Mouse (Mus musculus): Measurements from ENCODE around the gene Serpina16. TPM values are rescaled to one million over a fixed set of nuclear protein-coding genes. Genes with fewer than 3 reads are reported as not detected.
"Not testable (repeated sequence)": the region's sequence is repeated elsewhere in the genome, so short reads cannot be mapped to it uniquely, and the experiment has no call there.

The Serpina16 gene
- polyA plus RNA-seq, 1 experiment from 2014 or later, result not detected

DNA sequence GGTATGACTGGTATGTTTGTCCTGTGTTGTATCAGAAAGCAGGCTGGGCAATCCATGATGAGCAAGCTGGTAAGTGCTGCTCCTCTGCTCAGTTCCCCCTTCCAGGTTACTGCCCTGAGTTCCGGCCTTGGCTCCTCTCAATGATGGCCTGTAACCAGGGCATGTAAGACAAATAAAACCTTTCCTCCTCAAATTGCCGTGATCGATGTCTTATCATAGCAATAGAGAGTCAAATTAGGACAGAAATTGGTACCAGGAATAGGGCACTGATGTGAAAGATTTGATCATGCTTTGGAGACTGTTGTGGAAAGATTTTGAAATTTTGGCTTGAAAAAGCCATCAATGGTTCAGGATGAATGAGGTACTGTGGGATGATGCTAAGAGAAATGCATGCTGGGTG is 10.7 kb downstream of the Serpina16 start:
- 96% methylated on average over 3 of the region's 3 CpGs for WGBS

DNA sequence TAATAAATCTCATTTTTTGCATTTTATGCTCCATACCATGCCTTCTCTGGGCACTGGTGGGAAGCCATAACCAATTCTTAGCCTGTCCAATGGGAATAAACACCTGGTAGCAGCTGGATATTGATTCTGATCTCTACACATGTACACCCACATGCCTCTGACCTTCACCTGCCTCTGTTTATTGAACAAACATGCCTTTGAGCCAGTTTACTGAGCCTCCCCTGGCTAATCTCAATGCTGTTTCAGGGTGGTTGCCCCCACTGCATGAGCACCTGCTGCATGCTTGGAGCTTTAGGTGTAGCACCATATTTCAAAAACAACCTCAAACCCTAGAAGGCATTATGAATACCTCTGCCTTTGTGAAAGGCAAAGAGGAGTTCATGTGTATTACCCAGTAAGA is 13.9 kb downstream of the Serpina16 start:
- H3K4me3 ChIP-seq (replicated peaks; ENCODE audit: low read length); H3K27me3 ChIP-seq (replicated peaks; ENCODE audit: control insufficient read depth, insufficient read depth, low read length); ATAC-seq; H3K4me1 ChIP-seq (replicated peaks; ENCODE audit: control insufficient read depth, insufficient read depth, low read length); H3K9ac ChIP-seq (replicated peaks; ENCODE audit: low read depth, low read length); H3K27ac ChIP-seq (ENCODE audit: low read length); H3K4me2 ChIP-seq (ENCODE audit: low read length); H3K9me3 ChIP-seq (ENCODE audit: control insufficient read depth, low read length); H3K36me3 ChIP-seq (ENCODE audit: control insufficient read depth, insufficient read depth): not testable (repeated sequence)

More for the DNA sequence above, 10.7 kb downstream of the Serpina16 start:
- no peaks in the 10 kb centered on the region for H3K36me3 ChIP-seq (ENCODE audit: control insufficient read depth, insufficient read depth)
- H3K9ac ChIP-seq (replicated peaks; ENCODE audit: low read depth, low read length), result no peak overlapping the region
- H3K4me2 ChIP-seq (ENCODE audit: low read length), result no peak overlapping the region
- no peaks in the 10 kb centered on the region for H3K9me3 ChIP-seq (ENCODE audit: control insufficient read depth, low read length)
- no peak overlapping the region for H3K27ac ChIP-seq (ENCODE audit: low read length)
- no peak for ATAC-seq
- no peak overlapping the region for H3K4me3 ChIP-seq (replicated peaks; ENCODE audit: low read length)
- no peaks in the 10 kb centered on the region for H3K27me3 ChIP-seq (replicated peaks; ENCODE audit: control insufficient read depth, insufficient read depth, low read length)
- no peaks in the 10 kb centered on the region for H3K4me1 ChIP-seq (replicated peaks; ENCODE audit: control insufficient read depth, insufficient read depth, low read length)

DNA sequence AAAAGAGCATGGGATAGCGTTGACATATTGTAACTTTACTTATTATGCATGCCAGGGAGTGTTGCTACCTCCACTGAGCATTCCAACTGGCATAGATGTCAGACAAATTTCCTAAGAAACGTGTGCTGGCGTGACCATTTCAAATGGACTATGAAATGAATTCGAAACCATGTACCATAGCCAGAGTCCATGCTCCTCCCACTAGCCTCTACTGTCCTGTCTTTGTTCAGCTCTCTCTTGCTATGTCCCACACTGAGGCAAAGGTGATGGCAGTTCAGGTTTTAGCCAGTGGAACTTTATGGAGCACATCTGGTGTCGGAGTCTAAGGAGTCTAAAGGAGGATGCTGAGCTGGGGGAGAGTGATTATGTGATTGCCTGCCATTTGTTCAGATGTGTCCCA is 15.9 kb downstream of the Serpina16 start:
- H3K9ac ChIP-seq (replicated peaks; ENCODE audit: low read depth, low read length), result no peak overlapping the region
- no peak for ATAC-seq
- 86% methylated on average over 5 of the region's 5 CpGs for WGBS

DNA sequence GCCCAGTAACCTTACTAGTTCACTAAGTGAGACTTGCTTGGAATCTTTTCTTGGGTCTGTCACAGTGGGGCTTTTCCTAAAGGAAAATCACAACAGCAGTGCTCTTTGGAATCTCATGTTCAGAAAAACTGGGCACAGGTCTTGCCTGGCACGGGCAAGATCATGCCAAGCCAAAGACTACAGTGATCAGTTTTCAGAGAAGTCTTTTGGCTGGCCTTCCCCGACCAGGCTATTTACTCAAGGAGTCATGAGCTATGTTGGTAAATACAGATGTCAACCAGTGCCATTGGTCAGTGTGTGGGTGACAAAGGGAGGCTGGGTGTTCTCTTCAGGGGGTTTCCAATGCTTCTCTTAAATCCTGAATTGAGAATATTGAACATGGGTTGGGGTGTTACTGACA is 16.8 kb downstream of the Serpina16 start:
- no peaks in the 10 kb centered on the region for H3K9me3 ChIP-seq (ENCODE audit: control insufficient read depth, low read length)
- 77% methylated on average over 2 of the region's 2 CpGs for WGBS
- no peaks in the 10 kb centered on the region for H3K36me3 ChIP-seq (ENCODE audit: control insufficient read depth, insufficient read depth)
- H3K27ac ChIP-seq (ENCODE audit: low read length), result no peak overlapping the region
- H3K4me1 ChIP-seq (replicated peaks; ENCODE audit: control insufficient read depth, insufficient read depth, low read length), result no peaks in the 10 kb centered on the region
- no peak overlapping the region for H3K4me3 ChIP-seq (replicated peaks; ENCODE audit: low read length)
- no peak overlapping the region for H3K4me2 ChIP-seq (ENCODE audit: low read length)
- H3K9ac ChIP-seq (replicated peaks; ENCODE audit: low read depth, low read length), result no peak overlapping the region
- ATAC-seq, result no peak
- no peaks in the 10 kb centered on the region for H3K27me3 ChIP-seq (replicated peaks; ENCODE audit: control insufficient read depth, insufficient read depth, low read length)

More for the DNA sequence above, 15.9 kb downstream of the Serpina16 start:
- H3K27me3 ChIP-seq (replicated peaks; ENCODE audit: control insufficient read depth, insufficient read depth, low read length), result no peaks in the 10 kb centered on the region
- no peaks in the 10 kb centered on the region for H3K4me1 ChIP-seq (replicated peaks; ENCODE audit: control insufficient read depth, insufficient read depth, low read length)
- no peaks in the 10 kb centered on the region for H3K9me3 ChIP-seq (ENCODE audit: control insufficient read depth, low read length)
- no peaks in the 10 kb centered on the region for H3K36me3 ChIP-seq (ENCODE audit: control insufficient read depth, insufficient read depth)
- no peak overlapping the region for H3K4me2 ChIP-seq (ENCODE audit: low read length)
- H3K27ac ChIP-seq (ENCODE audit: low read length), result no peak overlapping the region
- no peak overlapping the region for H3K4me3 ChIP-seq (replicated peaks; ENCODE audit: low read length)

DNA sequence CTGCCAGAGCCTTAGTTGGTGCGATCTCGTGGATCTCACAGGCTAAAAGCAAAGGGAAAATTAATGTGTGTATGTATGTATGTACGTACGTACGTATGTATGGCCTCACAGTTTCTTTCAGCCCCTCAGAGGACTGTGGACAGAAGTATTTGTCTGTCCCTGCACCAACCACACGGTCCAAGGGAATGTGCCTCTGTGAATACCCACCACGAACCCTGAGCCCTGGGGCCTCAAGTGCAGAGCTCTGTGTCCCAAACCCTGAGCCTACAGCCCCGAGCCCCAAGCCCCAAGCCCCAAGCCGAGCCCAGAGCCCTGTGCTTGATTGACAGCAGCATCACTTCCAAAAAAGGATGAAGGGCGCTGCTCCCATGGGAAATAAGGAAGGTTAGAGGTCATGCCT is 17.9 kb downstream of the Serpina16 start:
- no peak overlapping the region for H3K4me2 ChIP-seq (ENCODE audit: low read length)
- no peaks in the 10 kb centered on the region for H3K36me3 ChIP-seq (ENCODE audit: control insufficient read depth, insufficient read depth)
- no peak overlapping the region for H3K9ac ChIP-seq (replicated peaks; ENCODE audit: low read depth, low read length)
- no peaks in the 10 kb centered on the region for H3K27me3 ChIP-seq (replicated peaks; ENCODE audit: control insufficient read depth, insufficient read depth, low read length)
- H3K4me1 ChIP-seq (replicated peaks; ENCODE audit: control insufficient read depth, insufficient read depth, low read length), result no peaks in the 10 kb centered on the region
- 84% methylated on average over 10 of the region's 10 CpGs for WGBS
- H3K9me3 ChIP-seq (ENCODE audit: control insufficient read depth, low read length), result no peaks in the 10 kb centered on the region
- no peak overlapping the region for H3K4me3 ChIP-seq (replicated peaks; ENCODE audit: low read length)
- ATAC-seq, result no peak
- no peak overlapping the region for H3K27ac ChIP-seq (ENCODE audit: low read length)

DNA sequence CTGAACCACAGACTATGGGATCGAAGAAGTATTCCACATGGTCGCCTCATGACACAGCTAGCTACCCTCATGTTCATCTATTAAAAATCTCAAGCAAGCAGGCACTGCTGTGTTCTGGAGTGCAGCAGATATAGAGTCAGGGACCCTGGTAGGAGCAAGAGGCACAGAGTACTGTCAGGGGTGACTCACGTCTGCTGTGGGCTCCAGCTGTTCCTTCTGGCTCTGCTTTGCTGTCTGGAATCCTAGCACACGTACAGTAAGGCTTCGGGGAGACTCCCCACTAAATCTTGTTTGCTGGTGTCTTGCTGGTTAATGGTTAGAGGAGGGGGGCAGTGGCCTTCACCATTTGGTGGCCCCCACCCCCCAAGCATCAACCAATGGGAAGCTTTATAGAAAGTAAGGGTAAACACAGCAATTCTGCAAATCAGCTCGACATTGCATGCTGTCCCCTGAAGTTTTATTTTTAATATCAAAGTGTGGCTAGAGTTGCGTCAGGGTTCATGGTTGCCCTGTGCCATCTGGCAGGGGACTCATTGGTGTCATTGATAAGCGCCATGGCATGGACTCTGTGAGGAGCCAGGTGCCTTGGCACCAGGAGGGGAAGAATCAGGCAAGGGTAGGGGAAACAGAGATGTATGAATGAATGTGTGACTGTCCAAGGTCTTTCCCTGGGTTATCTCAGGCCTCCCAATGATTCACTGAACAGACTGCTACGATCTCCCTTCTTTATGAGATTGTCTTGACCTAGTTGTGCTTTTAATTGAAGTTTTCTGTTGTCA is 18.9 kb downstream of the Serpina16 start, which contains the start of gene Serpina6:
Gene Serpina6, minus strand, starts transcription at position 365 of the 779 bp plus-strand sequence.
- Histone ChIP-seq H3K9ac (replicated peaks; ENCODE audit: low read depth, low read length) (no peak within 1 kb of the TSS), H3K36me3 (ENCODE audit: control insufficient read depth, insufficient read depth) (no peaks in the 10 kb centered on the region), H3K9me3 (ENCODE audit: control insufficient read depth, low read length) (no peaks in the 10 kb centered on the region), H3K4me2 (ENCODE audit: low read length) (no peak within 1 kb of the TSS), H3K27ac (ENCODE audit: low read length) (no peak within 1 kb of the TSS), H3K4me1 (replicated peaks; ENCODE audit: control insufficient read depth, insufficient read depth, low read length) (no peaks in the 10 kb centered on the region), H3K27me3 (replicated peaks; ENCODE audit: control insufficient read depth, insufficient read depth, low read length) (no peaks in the 10 kb centered on the region), H3K4me3 (replicated peaks; ENCODE audit: low read length) (no peak within 1 kb of the TSS)
- ATAC-seq, result no peak
- 83% methylated on average over 9 of the region's 9 CpGs for WGBS

DNA sequence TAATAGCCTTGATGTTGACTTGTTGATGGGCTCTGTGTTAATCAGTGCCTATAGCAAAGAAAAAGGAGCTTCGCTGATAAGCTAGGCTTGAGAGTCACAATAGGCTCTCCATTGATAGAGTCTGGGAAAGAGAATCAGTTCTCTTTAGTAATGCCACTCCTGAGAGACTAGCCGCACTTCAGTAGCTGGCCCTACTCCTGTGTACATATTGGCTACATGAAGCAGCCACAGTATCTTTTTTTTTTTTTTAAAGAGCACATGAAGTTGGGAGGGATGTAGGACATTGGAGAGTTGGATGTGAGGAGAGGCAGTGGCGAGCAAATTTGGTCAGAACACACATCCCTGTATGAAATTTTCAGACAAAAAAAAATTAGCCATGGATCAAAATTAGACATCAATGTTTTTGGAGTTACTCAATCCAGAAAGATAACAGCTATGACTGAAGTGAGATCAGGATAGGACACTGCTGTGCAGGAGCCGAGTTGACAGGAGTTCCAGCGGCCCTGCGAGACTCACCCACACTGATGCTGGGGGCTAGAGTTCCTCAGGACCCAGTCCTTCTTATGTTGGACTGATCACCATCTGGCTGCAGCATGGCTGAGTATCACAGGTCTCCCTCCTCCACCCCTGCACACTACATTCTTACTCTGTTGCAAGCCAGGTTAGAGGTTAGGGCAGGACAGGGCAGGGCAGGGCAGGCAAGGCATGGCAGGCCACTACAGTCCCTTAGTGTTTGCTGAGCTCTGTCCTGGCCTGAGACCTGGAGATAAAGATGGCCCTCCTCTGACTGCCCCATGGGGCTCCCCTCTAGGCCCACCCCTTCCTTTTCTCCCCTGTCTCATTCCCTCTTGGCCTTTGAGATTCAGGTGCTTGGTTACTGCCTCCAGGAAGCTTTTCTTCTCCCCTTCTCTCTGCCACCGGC is 20.6 kb downstream of the Serpina16 start:
- H3K9ac ChIP-seq (replicated peaks; ENCODE audit: low read depth, low read length), result no peak overlapping the region
- WGBS, result 91% methylated on average over 7 of the region's 7 CpGs
- H3K36me3 ChIP-seq (ENCODE audit: control insufficient read depth, insufficient read depth), result no peaks in the 10 kb centered on the region
- no peaks in the 10 kb centered on the region for H3K27me3 ChIP-seq (replicated peaks; ENCODE audit: control insufficient read depth, insufficient read depth, low read length)
- no peak overlapping the region for H3K4me3 ChIP-seq (replicated peaks; ENCODE audit: low read length)
- no peak overlapping the region for H3K4me2 ChIP-seq (ENCODE audit: low read length)
- H3K9me3 ChIP-seq (ENCODE audit: control insufficient read depth, low read length), result no peaks in the 10 kb centered on the region
- no peaks in the 10 kb centered on the region for H3K4me1 ChIP-seq (replicated peaks; ENCODE audit: control insufficient read depth, insufficient read depth, low read length)
- H3K27ac ChIP-seq (ENCODE audit: low read length), result no peak overlapping the region
- ATAC-seq, result no peak

DNA sequence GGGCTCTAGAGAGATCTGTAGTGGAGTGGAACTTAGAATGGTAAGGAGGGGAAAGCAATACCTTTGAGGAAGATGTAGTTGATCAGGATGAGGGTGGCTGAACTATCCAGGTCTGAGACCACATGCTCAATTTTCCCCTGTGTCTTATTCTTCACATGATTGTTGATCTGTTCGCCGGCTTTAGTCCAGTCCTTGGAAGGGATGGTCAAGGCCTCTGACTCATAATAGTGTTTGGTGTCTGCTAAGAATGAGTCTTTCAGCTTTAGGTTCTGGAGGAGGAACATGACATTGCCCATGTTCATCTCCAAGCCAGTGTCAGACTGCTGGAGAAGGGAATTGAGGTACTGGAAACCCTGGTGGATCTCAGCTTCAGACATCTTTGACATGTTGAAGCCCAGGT is 22.1 kb downstream of the Serpina16 start:
- Histone ChIP-seq H3K27me3 (replicated peaks; ENCODE audit: control insufficient read depth, insufficient read depth, low read length) (no peaks in the 10 kb centered on the region), H3K9me3 (ENCODE audit: control insufficient read depth, low read length) (no peaks in the 10 kb centered on the region), H3K36me3 (ENCODE audit: control insufficient read depth, insufficient read depth) (no peaks in the 10 kb centered on the region), H3K27ac (ENCODE audit: low read length) (no peak overlapping the region), H3K9ac (replicated peaks; ENCODE audit: low read depth, low read length) (no peak overlapping the region), H3K4me1 (replicated peaks; ENCODE audit: control insufficient read depth, insufficient read depth, low read length) (no peaks in the 10 kb centered on the region), H3K4me2 (ENCODE audit: low read length) (no peak overlapping the region), H3K4me3 (replicated peaks; ENCODE audit: low read length) (no peak overlapping the region)
- no peak for ATAC-seq
- WGBS, result 98% methylated on average over 2 of the region's 2 CpGs

DNA sequence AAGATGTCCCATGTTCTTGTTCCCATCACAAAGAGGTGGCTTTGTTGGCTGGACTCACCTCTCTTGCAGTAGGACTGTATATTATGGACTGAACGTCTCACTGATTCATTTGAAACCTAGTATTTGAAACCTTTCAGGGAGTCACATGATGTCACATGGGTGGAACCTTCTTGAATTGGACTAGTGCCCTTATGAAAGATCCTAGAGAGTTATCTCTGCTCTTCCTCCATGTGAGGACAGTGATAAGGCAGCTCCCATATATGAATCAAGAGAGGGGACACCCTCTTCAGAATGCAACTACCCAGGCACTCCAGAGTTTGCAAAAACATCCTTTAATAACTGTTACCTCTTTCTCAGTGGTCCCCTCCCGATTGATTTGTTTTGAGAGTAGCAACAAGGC is 29.6 kb downstream of the Serpina16 start:
- Histone ChIP-seq H3K4me2 (ENCODE audit: low read length) (no peak overlapping the region), H3K9me3 (ENCODE audit: control insufficient read depth, low read length) (no peaks in the 10 kb centered on the region), H3K27ac (ENCODE audit: low read length) (no peak overlapping the region), H3K27me3 (replicated peaks; ENCODE audit: control insufficient read depth, insufficient read depth, low read length) (no peaks in the 10 kb centered on the region), H3K36me3 (ENCODE audit: control insufficient read depth, insufficient read depth) (no peaks in the 10 kb centered on the region), H3K4me1 (replicated peaks; ENCODE audit: control insufficient read depth, insufficient read depth, low read length) (no peaks in the 10 kb centered on the region), H3K9ac (replicated peaks; ENCODE audit: low read depth, low read length) (no peak overlapping the region), H3K4me3 (replicated peaks; ENCODE audit: low read length) (no peak overlapping the region)
- ATAC-seq, result no peak
- 75% methylated on average over 2 of the region's 2 CpGs for WGBS
